Mouse (Mus musculus): ENCODE data around the gene Fxyd2. TPM values are rescaled to one million over a fixed set of nuclear protein-coding genes. Genes with fewer than 3 reads are reported as not detected.

The Fxyd2 gene
- polyA plus RNA-seq, 1 experiment from 2014 or later, result 13.6 TPM

DNA sequence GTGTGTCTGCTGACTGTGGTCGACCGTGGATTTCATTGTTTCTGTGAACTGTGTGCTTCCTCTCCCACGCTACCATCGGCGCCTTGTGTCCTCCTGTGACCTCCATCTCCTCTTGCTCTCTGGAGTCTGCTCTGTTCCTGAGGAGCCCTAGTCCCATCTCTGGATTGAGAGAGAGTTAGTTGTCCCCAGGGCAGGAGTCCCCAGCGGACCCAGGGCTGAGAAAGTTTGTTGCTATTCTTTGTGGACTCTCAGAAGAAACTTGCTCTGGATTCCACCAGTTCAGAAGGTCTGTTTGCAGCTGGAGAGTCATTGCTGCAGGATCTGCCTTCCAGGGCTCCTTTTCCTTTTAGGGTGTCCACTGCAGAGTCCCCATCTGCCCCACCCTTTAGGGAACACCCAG lies 4.3 kb upstream of the Fxyd2 start:
- no peak overlapping the region for H3K4me2 ChIP-seq
- H3K27ac ChIP-seq (replicated peaks), result no peak overlapping the region
- H3K4me3 ChIP-seq (replicated peaks), result no peak overlapping the region
- H3K9ac ChIP-seq (replicated peaks), result no peak overlapping the region
- H3K9me3 ChIP-seq (replicated peaks), result no peaks in the 10 kb centered on the region
- no peaks in the 10 kb centered on the region for H3K4me1 ChIP-seq
- ATAC-seq (ENCODE audit: low FRiP score), result no peak
- 94% methylated on average over 6 of the region's 6 CpGs for WGBS
- H3K27me3 ChIP-seq (replicated peaks), result no peaks in the 10 kb centered on the region
- peaks cover 45% of the 10 kb centered on the region for H3K36me3 ChIP-seq

DNA sequence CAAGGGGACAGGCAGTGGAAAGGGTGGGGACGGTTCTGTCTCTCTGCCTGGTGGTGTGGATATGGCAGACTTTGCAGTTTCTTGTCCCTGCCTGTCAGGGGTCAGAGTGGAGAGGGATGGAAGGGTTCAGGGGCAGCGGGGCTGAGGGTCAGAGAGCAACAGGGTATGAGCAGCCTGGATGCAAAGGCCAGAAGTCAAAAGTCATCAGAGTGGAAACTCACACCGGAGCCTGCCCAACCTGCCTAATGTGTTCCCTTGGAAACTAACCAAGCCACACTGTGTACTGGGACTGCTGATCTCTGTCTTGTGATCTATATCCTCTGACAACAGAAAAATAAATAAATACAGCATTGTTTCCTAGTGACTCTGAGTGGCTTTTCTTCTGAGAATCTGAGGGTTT lies 3.7 kb upstream of the Fxyd2 start:
- Histone ChIP-seq H3K27me3 (replicated peaks) (no peaks in the 10 kb centered on the region), H3K36me3 (peaks cover 45% of the 10 kb centered on the region), H3K4me2 (no peak overlapping the region), H3K9me3 (replicated peaks) (no peaks in the 10 kb centered on the region), H3K4me1 (no peaks in the 10 kb centered on the region), H3K9ac (replicated peaks) (no peak overlapping the region), H3K27ac (replicated peaks) (no peak overlapping the region), H3K4me3 (replicated peaks) (no peak overlapping the region)
- 81% methylated on average over 3 of the region's 3 CpGs for WGBS
- ATAC-seq (ENCODE audit: low FRiP score), result no peak

DNA sequence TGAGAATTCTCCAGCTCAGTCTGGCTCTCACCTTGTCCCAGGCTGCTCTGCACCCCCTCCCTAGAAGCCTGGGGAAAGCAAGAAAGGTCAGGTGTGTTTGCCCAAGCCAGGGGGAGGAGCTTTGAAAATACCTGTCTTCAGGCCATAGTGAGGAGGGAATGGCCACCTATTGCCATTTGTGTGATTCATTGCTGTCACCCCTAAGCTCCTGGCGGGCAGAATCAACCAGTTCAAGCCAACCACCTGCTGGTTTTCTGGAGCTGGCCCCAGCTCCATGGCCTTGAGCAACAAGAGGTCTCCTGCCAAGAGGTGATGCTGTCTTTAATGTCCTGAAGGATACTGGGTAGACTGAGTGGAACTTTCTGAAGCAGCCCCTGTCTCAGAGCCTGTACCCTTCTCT lies 1.1 kb upstream of the Fxyd2 start:
- ATAC-seq (ENCODE audit: low FRiP score), result no peak
- no peak overlapping the region for H3K4me2 ChIP-seq
- WGBS, result 68% methylated on average over 1 of the region's 1 CpGs

DNA sequence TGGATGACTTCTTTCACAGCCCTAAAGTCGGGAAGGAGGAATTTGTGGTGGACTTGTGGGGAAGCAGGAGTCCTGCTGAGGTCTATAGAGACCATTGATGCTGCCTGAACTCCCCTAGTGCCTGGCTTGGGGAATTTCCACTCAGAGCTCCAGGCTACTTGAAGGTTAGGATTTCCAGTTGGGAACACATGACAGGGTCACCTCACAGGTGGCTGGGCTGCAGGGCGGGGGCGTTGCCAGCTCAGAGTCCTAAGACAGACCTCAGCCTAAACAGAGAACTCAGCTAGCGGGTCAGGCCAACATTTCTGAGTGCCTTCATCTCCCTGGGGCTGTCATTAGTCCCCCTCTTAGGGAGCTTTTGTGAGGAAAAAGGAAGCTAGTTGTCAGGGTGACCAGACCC lies 2.4 kb downstream of the Fxyd2 start:
- Histone ChIP-seq H3K4me3 (replicated peaks) (no peak overlapping the region), H3K9me3 (replicated peaks) (no peaks in the 10 kb centered on the region), H3K4me1 (no peaks in the 10 kb centered on the region), H3K27ac (replicated peaks) (no peak overlapping the region), H3K9ac (replicated peaks) (no peak overlapping the region), H3K36me3 (no peaks in the 10 kb centered on the region), H3K27me3 (replicated peaks) (no peaks in the 10 kb centered on the region), H3K4me2 (no peak overlapping the region)
- WGBS, result 52% methylated on average over 4 of the region's 4 CpGs
- ATAC-seq (ENCODE audit: low FRiP score), result no peak

More for the DNA sequence above, 1.1 kb upstream of the Fxyd2 start:
- Histone ChIP-seq H3K27ac (replicated peaks) (no peak overlapping the region), H3K9ac (replicated peaks) (no peak overlapping the region), H3K4me1 (no peaks in the 10 kb centered on the region), H3K9me3 (replicated peaks) (no peaks in the 10 kb centered on the region), H3K36me3 (peaks cover 29% of the 10 kb centered on the region), H3K4me3 (replicated peaks) (no peak overlapping the region), H3K27me3 (replicated peaks) (no peaks in the 10 kb centered on the region)

DNA sequence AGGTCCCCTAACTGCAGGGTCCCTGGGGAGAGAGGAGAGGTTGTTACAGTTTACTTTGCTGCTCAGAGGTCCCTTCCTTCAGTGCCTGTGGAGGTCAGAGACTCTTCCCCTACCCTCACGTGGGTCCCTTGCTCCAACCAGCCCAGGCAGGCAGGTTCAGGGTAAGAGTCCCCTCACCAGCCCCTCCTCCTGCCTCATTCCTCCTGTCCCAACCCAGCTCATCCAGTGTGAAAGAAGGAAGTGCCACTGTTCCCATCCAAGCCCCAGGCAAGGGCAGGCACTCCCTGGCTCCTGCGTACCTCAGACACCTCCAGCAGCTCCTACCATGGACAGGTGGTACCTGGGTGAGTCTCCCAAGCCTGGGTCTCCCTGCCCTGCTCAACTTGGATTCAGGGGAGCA lies 3.5 kb downstream of the Fxyd2 start:
- ATAC-seq (ENCODE audit: low FRiP score), result no peak
- Histone ChIP-seq H3K27ac (replicated peaks) (no peak overlapping the region), H3K4me3 (replicated peaks) (no peak overlapping the region), H3K27me3 (replicated peaks) (no peaks in the 10 kb centered on the region), H3K4me1 (peaks cover 3% of the 10 kb centered on the region; the same call in 1 of the 2 replicates), H3K36me3 (no peaks in the 10 kb centered on the region), H3K4me2 (no peak overlapping the region), H3K9me3 (replicated peaks) (no peaks in the 10 kb centered on the region), H3K9ac (replicated peaks) (no peak overlapping the region)
- WGBS, result 59% methylated on average over 2 of the region's 2 CpGs

DNA sequence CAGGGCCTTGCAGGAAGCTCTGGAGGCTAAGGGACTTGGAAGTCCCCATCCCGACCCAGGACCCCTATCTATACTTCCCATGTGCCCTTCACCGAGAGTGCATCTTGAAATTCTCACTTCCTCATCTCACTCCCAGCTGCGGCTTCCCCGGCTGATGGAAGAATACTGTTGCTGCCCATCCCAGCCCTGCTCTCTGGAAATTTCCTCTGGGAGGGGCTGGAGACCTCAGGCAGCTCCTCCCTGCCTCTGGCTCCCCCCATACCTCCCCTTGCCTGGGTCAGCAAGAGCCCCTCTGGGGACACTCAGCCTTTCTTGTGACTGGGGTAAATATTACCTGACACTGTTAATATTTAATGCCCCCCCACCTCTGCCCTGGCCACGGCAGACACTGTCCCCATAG lies 6.2 kb downstream of the Fxyd2 start:
- Histone ChIP-seq H3K9me3 (replicated peaks) (no peaks in the 10 kb centered on the region), H3K4me3 (replicated peaks) (no peak overlapping the region), H3K27me3 (replicated peaks) (peaks cover 4% of the 10 kb centered on the region; the same call in 1 of the 2 replicates), H3K9ac (replicated peaks) (no peak overlapping the region), H3K36me3 (no peaks in the 10 kb centered on the region), H3K4me1 (peaks cover 8% of the 10 kb centered on the region; the same call in 1 of the 2 replicates), H3K27ac (replicated peaks) (no peak overlapping the region), H3K4me2 (no peak overlapping the region)
- 69% methylated on average over 5 of the region's 5 CpGs for WGBS
- no peak for ATAC-seq (ENCODE audit: low FRiP score)

DNA sequence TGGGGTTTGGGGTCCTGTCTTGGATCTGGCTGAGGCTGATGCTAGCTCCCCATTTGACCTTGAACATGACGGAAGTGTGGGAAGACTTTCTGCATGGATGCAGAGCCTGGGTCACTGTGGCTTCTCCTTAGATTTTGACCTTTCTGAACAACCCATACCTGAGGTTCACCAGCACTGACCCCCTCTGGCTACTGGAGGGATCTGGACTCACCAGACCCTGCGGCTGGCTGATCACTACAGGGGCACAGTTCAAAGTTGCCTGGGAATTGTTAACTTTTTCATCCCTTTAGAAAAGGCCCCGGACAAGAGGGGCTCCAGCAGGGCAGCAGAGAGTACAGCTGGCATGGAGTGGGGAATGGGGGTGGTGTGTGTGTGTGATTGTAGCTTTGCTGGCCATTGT lies 7.3 kb downstream of the Fxyd2 start:
- no peak overlapping the region for H3K4me3 ChIP-seq (replicated peaks)
- H3K9me3 ChIP-seq (replicated peaks), result no peaks in the 10 kb centered on the region
- WGBS, result 80% methylated on average over 3 of the region's 3 CpGs
- peaks cover 4% of the 10 kb centered on the region; the same call in 1 of the 2 replicates for H3K27me3 ChIP-seq (replicated peaks)
- ATAC-seq (ENCODE audit: low FRiP score), result no peak
- peaks cover 8% of the 10 kb centered on the region; the same call in 1 of the 2 replicates for H3K4me1 ChIP-seq
- no peak overlapping the region for H3K9ac ChIP-seq (replicated peaks)
- no peak overlapping the region for H3K4me2 ChIP-seq
- no peaks in the 10 kb centered on the region for H3K36me3 ChIP-seq
- H3K27ac ChIP-seq (replicated peaks), result no peak overlapping the region

DNA sequence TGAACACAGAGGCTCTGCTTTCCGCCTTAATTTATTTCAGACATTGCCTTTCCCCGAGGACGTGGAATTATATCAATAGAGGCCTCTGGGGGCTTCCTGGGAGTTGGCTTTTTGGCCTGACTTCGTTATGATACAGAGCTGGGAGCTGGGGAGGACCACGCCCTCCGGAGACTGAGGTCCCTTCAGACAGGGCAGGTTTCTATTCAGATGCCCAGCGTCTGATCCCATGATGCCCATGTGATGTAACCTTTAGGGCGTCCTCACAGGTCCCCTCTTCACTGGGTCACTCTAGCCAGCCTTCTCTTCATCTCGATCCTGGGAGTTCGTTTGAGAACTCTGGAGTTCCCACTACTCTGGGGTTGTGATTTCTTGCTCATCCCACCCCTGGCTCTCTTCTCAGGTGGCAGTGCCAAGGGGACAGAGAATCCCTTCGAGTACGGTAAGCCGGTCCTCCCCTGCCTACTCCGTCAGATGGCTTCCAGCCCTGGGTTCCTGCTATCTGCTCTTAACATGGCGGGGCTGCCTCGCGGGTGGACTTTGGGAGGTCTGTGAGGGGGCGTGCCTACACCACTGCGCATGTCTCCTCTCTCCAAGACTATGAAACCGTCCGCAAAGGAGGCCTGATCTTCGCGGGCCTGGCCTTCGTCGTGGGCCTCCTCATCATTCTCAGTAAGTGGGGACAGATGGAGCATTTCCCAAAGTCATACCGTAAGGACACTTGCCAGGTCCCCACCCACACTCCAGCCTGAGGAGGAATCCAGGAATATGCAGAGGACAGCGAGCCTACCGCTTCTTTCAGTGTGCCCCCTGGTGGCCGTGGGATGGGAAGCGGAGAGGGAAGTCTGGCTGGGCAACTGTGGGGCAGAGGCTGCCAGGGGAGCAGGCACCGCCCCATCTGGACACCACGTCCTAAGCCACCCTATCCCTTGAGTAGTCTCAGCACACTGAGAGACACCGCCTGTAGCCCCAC lies 8.5 kb downstream of the Fxyd2 start:
- H3K36me3 ChIP-seq, result no peaks in the 10 kb centered on the region
- peaks cover 16% of the 10 kb centered on the region for H3K4me1 ChIP-seq
- H3K9ac ChIP-seq (replicated peaks), result 0 out of 2 replicates have a peak overlapping the region, but pooled peaks have one; percentile 26
- H3K4me3 ChIP-seq (replicated peaks), result peak overlapping the region; percentile 34
- peak overlapping the region; percentile 54 for H3K4me2 ChIP-seq
- peak; percentile 66 for ATAC-seq (ENCODE audit: low FRiP score)
- H3K9me3 ChIP-seq (replicated peaks), result no peaks in the 10 kb centered on the region
- H3K27ac ChIP-seq (replicated peaks), result no peak overlapping the region
- WGBS, result 38% methylated on average over 33 of the region's 33 CpGs
- peaks cover 4% of the 10 kb centered on the region; the same call in 1 of the 2 replicates for H3K27me3 ChIP-seq (replicated peaks)

DNA sequence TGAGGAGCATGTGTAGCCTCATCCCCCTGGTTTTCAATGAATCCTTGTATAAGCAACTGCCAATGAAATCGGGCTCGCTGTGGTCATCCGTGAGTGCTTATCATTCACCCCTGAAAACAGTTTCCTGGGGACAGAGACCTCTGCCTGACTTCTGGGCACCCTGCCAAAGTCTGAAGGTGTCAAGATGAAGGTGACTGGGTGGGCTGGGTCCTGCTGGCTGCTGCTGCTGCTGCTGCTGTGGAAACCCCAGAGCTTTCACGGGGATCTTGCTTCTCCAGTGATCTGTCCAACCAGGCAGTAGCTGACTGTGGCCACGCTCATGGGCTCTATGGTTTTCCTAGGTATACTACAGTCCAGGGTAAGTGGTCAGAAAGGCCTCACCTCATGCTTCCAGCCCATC lies 10.7 kb downstream of the Fxyd2 start:
- no peak for ATAC-seq (ENCODE audit: low FRiP score)
- WGBS, result 87% methylated on average over 5 of the region's 5 CpGs

DNA sequence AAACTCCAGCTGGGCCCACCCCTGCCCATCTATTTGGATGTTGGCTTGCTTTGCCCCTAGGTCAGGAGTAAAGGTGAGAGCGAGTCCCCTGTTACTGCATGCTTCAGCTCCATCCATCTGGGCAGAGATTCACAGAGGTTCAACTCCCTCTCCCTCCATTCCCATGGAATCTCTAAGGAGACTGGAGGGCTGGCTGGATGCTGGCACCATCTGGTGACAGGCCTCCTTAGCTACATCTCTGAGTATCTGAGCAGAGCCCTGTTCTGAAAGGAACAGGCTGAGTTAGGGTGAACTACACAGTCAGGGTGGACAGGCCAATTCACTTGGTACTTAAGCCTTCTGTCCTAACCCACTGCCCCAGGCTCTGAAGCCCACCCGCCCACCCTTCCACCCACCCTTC lies 11.1 kb downstream of the Fxyd2 start:
- Histone ChIP-seq H3K9ac (replicated peaks) (no peak overlapping the region), H3K27ac (replicated peaks) (no peak overlapping the region), H3K9me3 (replicated peaks) (no peaks in the 10 kb centered on the region), H3K4me3 (replicated peaks) (no peak overlapping the region), H3K4me2 (no peak overlapping the region), H3K27me3 (replicated peaks) (peaks cover 4% of the 10 kb centered on the region; the same call in 1 of the 2 replicates), H3K4me1 (peaks cover 16% of the 10 kb centered on the region), H3K36me3 (no peaks in the 10 kb centered on the region)
- ATAC-seq (ENCODE audit: low FRiP score), result no peak
- 90% methylated on average over 2 of the region's 2 CpGs for WGBS

More for the DNA sequence above, 10.7 kb downstream of the Fxyd2 start:
- H3K9ac ChIP-seq (replicated peaks), result no peak overlapping the region
- no peaks in the 10 kb centered on the region for H3K9me3 ChIP-seq (replicated peaks)
- no peak overlapping the region for H3K4me3 ChIP-seq (replicated peaks)
- H3K27ac ChIP-seq (replicated peaks), result no peak overlapping the region
- H3K4me1 ChIP-seq, result peaks cover 16% of the 10 kb centered on the region
- H3K4me2 ChIP-seq, result no peak overlapping the region
- H3K36me3 ChIP-seq, result no peaks in the 10 kb centered on the region
- peaks cover 4% of the 10 kb centered on the region; the same call in 1 of the 2 replicates for H3K27me3 ChIP-seq (replicated peaks)

DNA sequence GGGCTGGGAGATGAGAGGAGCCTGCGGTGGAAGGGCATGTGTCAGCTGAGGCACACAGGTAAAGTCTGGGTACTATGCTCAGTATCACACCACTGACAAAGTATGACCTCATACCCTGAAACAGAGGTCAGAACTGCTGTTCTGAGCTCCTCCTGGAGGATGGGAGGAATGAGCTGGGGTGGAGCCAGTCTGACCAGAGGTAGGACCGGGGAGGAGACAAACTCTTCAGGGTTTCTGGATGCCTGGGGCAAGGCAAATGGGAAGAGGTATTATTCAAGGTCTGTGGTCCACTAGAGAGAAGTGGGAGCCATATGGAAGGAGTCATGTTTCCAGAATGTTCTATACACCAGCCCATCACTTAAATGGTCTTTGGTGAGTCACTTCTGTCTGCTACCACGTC lies 11.6 kb downstream of the Fxyd2 start:
- Histone ChIP-seq H3K36me3 (no peaks in the 10 kb centered on the region), H3K4me3 (replicated peaks) (no peak overlapping the region), H3K4me2 (no peak overlapping the region), H3K4me1 (peaks cover 16% of the 10 kb centered on the region), H3K27ac (replicated peaks) (no peak overlapping the region), H3K9me3 (replicated peaks) (no peaks in the 10 kb centered on the region), H3K9ac (replicated peaks) (no peak overlapping the region), H3K27me3 (replicated peaks) (peaks cover 4% of the 10 kb centered on the region; the same call in 1 of the 2 replicates)
- no peak for ATAC-seq (ENCODE audit: low FRiP score)
- WGBS, result 84% methylated on average over 3 of the region's 3 CpGs

DNA sequence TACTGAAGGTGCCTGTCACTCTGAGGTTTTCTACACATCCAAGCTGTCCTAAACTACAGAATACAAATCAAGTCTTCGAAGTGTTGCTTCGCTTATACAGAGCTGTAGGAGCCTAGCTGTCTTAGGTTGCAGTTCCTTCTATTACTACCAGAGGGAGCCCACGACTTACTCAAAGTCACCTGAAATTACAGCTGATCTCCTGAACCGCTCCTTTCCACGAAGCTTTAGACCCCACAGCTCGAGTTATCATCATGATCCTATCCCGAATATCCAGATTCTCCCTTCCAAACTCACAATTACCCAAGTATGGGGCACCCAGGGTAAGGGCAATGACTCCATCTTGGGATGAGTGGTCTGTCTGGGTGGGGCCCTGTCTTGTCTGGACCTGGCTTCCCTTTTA lies 12.3 kb downstream of the Fxyd2 start:
- H3K27me3 ChIP-seq (replicated peaks), result peaks cover 4% of the 10 kb centered on the region; the same call in 1 of the 2 replicates
- H3K4me1 ChIP-seq, result peaks cover 16% of the 10 kb centered on the region
- H3K4me2 ChIP-seq, result peak overlapping the region; percentile 45
- no peaks in the 10 kb centered on the region for H3K36me3 ChIP-seq
- no peak overlapping the region for H3K4me3 ChIP-seq (replicated peaks)
- H3K9me3 ChIP-seq (replicated peaks), result no peaks in the 10 kb centered on the region
- H3K27ac ChIP-seq (replicated peaks), result no peak overlapping the region; the same call in 1 of the 2 replicates
- peak; percentile 67; the same call in 1 of the 2 replicates for ATAC-seq (ENCODE audit: low FRiP score)
- H3K9ac ChIP-seq (replicated peaks), result no peak overlapping the region
- WGBS, result 20% methylated on average over 7 of the region's 7 CpGs
